Mouse (Mus musculus): Measurements from ENCODE around the gene Hs3st2.

Hs3st2 gene

DNA sequence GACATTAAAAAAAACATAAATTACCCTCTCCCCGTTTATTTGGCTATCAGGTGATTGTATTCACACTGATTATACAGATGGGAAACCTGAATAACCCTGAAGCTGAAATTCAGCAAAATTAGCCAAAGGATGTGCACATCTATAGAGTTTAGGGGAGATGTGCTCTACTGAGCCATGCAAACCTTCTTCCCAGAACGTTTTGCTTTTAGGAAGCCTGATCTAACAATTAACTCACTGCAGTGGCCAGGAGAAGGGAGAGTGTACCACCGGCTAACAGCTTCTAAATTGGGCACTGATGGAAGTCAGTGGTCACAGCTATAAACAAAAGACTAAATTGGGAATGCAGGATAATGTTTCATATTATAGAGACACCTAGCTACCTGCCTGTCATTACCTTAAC, 66.4 kb downstream of the Hs3st2 start:
- DNase-seq (ENCODE audit: low read depth, low spot score): no peak

DNA sequence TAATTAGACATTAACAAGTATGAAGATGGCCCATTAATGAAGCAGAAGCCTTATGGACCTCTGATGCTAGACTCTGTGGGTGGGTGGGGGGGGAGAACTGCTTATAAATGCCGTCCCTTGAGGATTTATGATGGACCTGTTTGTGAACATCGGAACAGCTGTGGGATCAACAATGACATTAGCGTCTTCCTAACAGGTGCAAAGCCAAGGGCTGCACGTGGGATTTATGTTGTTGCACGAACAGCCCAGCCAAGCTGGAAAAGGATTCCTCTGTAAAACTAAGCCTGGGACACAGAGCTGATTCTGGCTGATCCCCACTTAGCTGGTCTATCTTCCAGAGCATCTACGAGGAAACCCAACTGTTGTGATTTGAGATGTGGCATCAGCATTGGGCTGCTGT, 69.0 kb downstream of the Hs3st2 start:
- no peak for DNase-seq (ENCODE audit: low read depth, low spot score)

DNA sequence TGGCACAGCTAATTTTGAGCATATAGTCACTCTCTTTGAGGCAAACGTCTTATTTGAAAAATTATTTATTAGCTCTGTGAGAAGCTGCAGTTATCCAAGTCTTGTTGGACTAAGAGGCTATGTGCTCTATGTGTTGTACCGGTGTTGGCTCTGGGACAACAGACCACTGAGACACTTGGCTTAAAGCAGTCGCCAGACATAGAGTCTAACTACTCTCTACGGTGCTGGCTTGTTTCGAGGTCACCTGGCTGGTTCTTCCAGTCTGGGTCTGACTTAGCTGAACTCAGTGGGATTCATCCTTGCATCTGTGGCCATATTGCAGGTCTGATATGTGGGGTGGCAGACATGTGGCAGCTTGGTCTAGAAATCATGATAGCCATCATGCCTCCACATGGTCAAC, 72.8 kb downstream of the Hs3st2 start:
- no peak for DNase-seq (ENCODE audit: low read depth, low spot score)

DNA sequence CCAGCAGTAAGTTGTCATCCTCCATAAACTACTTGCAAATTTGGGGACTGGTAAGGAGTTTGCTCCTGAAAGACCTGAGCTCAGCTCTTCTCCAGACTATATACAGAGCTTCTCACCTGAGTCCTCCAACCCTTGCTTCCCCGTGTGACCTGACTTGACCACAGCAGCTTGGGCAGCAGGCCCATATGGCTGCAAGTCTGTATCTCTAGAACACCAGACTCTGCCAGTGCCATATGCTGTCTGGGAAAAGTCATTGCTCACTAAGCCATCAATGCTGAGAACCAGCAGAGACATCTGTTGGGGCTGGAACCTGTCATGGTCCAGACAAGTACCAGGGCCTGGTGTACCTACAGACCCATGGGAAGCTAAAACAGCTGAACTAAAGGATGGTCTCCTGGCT, 73.5 kb downstream of the Hs3st2 start:
- DNase-seq (ENCODE audit: low read depth, low spot score): no peak

GRCm38 (mm10) chr7:121466331-121466730, 74.7 kb downstream of the Hs3st2 start:
- no peak for DNase-seq (ENCODE audit: low read depth, low spot score)

- no peak for DNase-seq (ENCODE audit: low read depth, low spot score)
Observed at GRCm38 (mm10) chr7:121469435-121469834, 77.8 kb downstream of the Hs3st2 start.

- no peak for DNase-seq (ENCODE audit: low read depth, low spot score)
Observed at GRCm38 (mm10) chr7:121478302-121478701, 86.6 kb downstream of the Hs3st2 start.

GRCm38 (mm10) chr7:121480106-121480505, 88.4 kb downstream of the Hs3st2 start:
- DNase-seq (ENCODE audit: low read depth, low spot score): no peak

DNA sequence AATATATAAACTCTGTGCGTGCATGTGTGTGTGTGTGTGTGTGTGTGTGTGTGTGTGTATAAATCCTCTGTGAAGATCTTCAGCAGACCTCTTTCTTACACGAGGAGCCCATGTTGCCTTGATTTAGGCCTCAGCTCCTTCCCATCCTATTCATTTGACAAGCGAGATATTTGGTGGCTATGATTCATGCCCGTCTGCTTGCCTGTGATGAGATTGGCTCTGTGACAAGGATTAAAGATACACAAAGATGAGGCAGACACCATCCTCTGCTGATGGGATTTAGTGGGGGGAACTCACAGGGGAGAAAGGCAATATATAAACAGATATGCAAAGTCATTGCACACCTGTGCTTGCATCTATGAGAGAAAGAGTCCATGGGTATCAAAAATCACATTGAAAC, 92.9 kb downstream of the Hs3st2 start:
- no peak for DNase-seq (ENCODE audit: low read depth, low spot score)

GRCm38 (mm10) chr7:121485266-121485665, 93.6 kb downstream of the Hs3st2 start:
- no peak for DNase-seq (ENCODE audit: low read depth, low spot score)

GRCm38 (mm10) chr7:121487291-121487690, 95.6 kb downstream of the Hs3st2 start:
- DNase-seq (ENCODE audit: low read depth, low spot score): no peak

GRCm38 (mm10) chr7:121489401-121489800, 97.7 kb downstream of the Hs3st2 start:
- no peak for DNase-seq (ENCODE audit: low read depth, low spot score)

- DNase-seq (ENCODE audit: low read depth, low spot score): no peak
Observed at GRCm38 (mm10) chr7:121491455-121492005, 99.9 kb downstream of the Hs3st2 start.

- no peak for DNase-seq (ENCODE audit: low read depth, low spot score)
Observed at GRCm38 (mm10) chr7:121500516-121500915, 108.9 kb downstream of the Hs3st2 start.

- DNase-seq (ENCODE audit: low read depth, low spot score): no peak
Observed at GRCm38 (mm10) chr7:121501666-121502065, 110.0 kb downstream of the Hs3st2 start.

GRCm38 (mm10) chr7:121516727-121517126, 125.1 kb downstream of the Hs3st2 start:
- DNase-seq (ENCODE audit: low read depth, low spot score): no peak

DNA sequence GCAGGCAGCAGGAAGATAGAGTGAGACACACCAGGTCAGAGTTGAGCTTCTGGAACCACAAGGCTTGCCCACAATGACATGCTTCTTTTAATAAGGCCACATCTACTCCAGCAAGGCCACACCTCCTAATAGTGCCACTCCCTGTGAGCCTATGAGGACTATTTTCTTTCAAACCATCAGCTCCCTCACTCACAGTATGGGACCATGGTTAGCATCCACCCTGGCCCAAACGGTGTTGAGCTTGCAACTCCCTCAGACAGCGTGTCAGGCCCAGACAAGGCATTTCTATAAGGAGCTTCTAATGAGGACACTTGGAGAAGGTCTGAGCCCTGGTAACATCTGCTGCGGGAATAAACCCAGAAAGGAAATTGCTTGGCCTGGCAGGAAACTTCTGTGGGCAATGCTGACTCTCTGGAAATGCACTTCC, 125.5 kb downstream of the Hs3st2 start:
- DNase-seq (ENCODE audit: low read depth, low spot score): no peak

DNA sequence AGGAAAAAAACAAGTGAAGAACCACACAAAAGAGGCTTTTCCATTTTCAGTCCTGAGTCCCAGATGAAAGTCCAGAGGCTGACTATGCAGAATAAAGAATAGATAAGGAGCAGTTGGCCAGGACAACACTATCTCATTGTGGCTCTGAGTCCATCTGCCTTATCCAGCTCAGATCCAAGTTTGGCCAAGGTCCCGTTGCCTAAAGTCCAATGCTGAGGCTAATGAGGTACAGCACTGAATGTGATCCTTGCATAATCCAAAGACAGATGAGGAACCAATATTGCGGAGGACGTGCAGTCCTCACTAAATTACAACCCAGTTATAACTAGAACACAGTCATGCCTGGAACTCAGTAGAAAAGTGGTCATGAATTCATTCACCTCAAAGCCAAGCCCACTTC, 130.5 kb downstream of the Hs3st2 start:
- no peak for DNase-seq (ENCODE audit: low read depth, low spot score)

- DNase-seq (ENCODE audit: low read depth, low spot score): no peak
Observed at GRCm38 (mm10) chr7:121529023-121529422, 137.4 kb downstream of the Hs3st2 start.

DNA sequence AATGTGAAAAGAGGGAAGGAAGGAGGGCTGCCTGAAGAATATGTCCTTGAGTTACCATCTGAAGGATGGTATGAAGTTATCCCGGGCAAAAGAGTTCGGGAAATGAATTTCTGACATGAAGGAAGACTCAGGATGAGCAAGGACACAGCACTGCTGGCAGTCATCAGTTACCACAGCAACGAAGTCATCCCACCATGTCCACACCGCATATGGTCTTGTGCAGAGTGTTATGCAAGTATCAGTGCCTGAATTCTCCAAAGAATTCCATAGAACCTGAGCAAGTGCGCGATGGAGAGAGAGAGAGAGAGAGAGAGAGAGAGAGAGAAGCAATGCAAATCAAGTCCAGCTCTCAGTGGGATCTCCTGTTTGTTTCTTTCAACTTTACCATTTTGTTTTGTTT, 142.0 kb downstream of the Hs3st2 start:
- no peak for DNase-seq (ENCODE audit: low read depth, low spot score)

DNA sequence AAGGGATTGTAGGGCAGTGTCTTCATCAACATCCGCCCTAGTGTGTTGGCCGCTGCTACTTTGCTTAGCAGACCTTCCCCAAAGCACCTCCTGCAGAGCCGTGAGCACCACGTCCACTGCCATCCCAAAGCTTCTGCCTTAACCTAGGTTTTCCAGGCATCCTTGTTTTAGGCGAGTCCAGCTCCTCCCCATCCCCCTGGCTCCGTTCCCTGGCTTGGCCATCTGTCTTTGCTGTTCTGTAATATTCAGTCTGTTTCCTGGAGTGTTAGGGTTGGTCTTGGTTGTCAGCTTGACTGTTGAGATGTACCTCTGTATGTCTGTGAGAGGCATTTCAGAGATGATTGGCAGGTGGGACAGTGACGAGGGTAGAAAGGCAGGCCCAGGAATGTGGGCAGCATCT, 142.7 kb downstream of the Hs3st2 start:
- DNase-seq (ENCODE audit: low read depth, low spot score): no peak

GRCm38 (mm10) chr7:121535987-121536386, 144.3 kb downstream of the Hs3st2 start:
- DNase-seq (ENCODE audit: low read depth, low spot score): no peak

DNA sequence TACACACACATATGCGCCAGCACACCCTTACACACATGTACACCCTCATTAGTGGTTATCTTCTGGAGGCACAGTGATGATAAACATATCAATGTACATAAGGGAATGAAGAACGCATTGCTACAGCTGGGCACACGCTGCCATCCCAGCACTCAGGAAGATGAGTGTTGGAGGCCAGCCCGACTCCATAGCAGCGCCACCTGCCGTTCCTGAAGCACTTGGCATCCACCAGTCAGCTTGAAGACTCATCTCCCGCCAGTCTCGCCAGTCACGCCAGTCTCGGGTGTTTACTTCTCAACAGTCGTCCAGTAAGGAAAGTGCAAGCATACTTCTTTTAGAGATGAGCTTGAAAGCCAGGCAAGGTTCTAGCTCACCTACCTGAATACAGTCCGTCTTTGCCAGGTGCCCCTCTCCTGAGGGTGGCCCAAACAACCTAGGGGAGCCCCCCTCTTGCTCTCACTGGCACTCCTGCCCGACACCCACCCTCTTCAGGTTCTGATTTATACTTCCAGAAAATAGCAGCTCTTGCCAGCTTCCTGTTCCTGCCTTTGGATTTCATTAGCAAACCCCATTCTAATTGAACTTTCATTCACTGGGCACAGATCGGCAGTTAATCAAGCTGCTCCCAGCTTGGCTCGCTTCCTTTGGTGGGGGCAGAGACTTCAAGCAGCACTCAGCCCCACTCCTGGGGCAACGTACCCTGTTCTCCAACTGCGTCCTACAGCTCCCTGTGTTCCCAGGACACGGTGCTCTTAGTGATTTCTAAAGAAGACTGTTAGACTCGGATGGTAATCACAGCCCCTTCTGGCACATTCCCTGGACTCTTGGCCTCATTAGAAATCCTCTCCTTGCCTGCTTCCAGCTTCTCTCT, 148.0 kb downstream of the Hs3st2 start:
- DNase-seq (ENCODE audit: low read depth, low spot score): no peak
